In the genomic region with DNA sequence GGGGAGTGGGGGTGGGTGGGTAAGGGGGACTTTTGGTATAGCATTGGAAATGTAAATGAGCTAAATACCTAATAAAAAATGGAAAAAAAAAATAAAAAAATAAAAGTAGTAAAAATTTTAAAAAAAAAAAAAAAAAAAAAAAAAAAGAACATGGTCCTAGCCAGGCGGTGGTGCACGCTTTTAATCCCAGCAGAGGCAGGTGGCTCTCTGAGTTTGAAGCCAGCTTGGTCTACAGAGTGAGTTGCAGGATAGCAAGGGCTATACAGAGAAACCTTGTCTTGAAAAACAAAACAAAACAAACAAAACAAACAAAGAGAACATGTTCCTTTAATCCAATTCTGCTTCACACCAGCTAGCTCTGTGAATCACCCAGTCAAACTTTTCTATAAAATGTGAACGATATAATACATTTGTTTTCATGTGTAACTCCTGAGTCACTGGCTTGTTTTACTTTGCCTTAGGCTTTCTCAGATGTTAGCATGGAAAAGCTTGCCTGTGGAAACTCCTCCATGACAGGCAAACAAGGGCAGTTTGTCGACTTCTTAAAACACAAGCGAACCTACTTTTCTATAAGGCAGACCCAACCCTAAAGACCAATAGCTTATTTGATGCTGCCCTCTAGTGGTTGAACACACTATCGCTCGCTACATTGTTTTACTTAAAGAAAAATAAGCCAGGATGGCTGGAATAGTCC, we compare ENCODE assay signal across 8 mouse cellular contexts.
A peak's percentile ranks its signal among the peaks of the same experiment; 100 is the strongest.
DNase-seq lines count a peak whose midpoint lies in the region; ATAC-seq and TF ChIP-seq lines count a peak whose summit lies in the region.

No protein-coding gene starts in this region.

- H3K4me2 ChIP-seq in lung, embryonic 15.5 days: no peak overlapping the region

- peak; percentile 63 to 68 for DNase-seq in B cell, adult 2 months
- peak; percentile 73 for DNase-seq in ES-E14 (ENCODE audit: low read depth, low spot score)
- DNase-seq in cerebellum, postnatal 10 days: peak; percentile 75 to 88
- DNase-seq in heart, adult 8-10 months (ENCODE audit: low spot score): peak; percentile 71
- peak; percentile 53 to 60 for DNase-seq in kidney, adult 8-10 months
- no peak for DNase-seq in gastrocnemius, adult 8-10 months (ENCODE audit: low spot score in 2 of 2)

- H3K4me3 ChIP-seq in ES-E14 (ENCODE audit: insufficient read depth in 1 of 2, low read depth in 1 of 2, low read length in 2 of 2, poor library complexity in 1 of 2, severe bottlenecking in 1 of 2): no peak overlapping the region
- no peak overlapping the region for H3K4me3 ChIP-seq in lung, embryonic 15.5 days

- in situ Hi-C loops in ES-E14 (cut with MboI; ENCODE audit: low sequenced_read_pairs in 2 of 2, unreplicated experiment in 2 of 2): loop anchor here in 1 of 2 experiments (10.0 kb wide), 2 partner anchors 143 to 243 kb away; no protein-coding TSS in a partner anchor

- no peaks in the 10 kb centered on the region for H3K9me3 ChIP-seq in ES-E14 (ENCODE audit: control insufficient read depth, insufficient read depth, low read depth, low read length)
- no peaks in the 10 kb centered on the region for H3K9me3 ChIP-seq in lung, embryonic 15.5 days

- H3K27me3 ChIP-seq in lung, embryonic 15.5 days: no peaks in the 10 kb centered on the region

- ATAC-seq in lung, embryonic 15.5 days (ENCODE audit: borderline replicate concordance, extremely low read depth, low FRiP score, low TSS enrichment): peak; percentile 67; the same call in 1 of the 2 replicates
- peak; percentile 78 for ATAC-seq in neutrophil, adult 5-6 weeks (ENCODE audit: extremely low read depth, insufficient number of reproducible peaks, low FRiP score, poor library complexity, severe bottlenecking)

- 36% methylated on average over 7 of the region's 7 CpGs for WGBS in lung, embryonic 15.5 days

- H3K36me3 ChIP-seq in ES-E14 (ENCODE audit: control insufficient read depth, insufficient read depth, low read length, poor library complexity, severe bottlenecking): no peaks in the 10 kb centered on the region
- H3K36me3 ChIP-seq in lung, embryonic 15.5 days: no peaks in the 10 kb centered on the region

- no peak overlapping the region for H3K9ac ChIP-seq in ES-E14 (ENCODE audit: insufficient read depth, low read depth, low read length, poor library complexity, severe bottlenecking)
- no peak overlapping the region for H3K9ac ChIP-seq in lung, embryonic 15.5 days

- H3K4me1 ChIP-seq in ES-E14 (ENCODE audit: control insufficient read depth in 2 of 2, insufficient read depth in 2 of 2, low read length in 2 of 2, poor library complexity in 1 of 2): no peaks in the 10 kb centered on the region
- H3K4me1 ChIP-seq in lung, embryonic 15.5 days: no peaks in the 10 kb centered on the region

- H3K27ac ChIP-seq in ES-E14 (ENCODE audit: insufficient read depth, low read depth, low read length, poor library complexity, severe bottlenecking): no peak overlapping the region
- H3K27ac ChIP-seq in lung, embryonic 15.5 days: no peak overlapping the region

TF ChIP-seq in ES-E14, 5 proteins besides CTCF, POLR2A, EP300 and RAD21:
- TF ChIP-seq MAFK (IDR thresholded peaks at IDR 0.05; ENCODE audit: insufficient read depth, low read depth, low read length) (no peak), ZC3H11A (IDR thresholded peaks at IDR 0.05; ENCODE audit: borderline replicate concordance, low read depth, low read length) (peak; percentile 91; the same call in 1 of the 2 replicates)

Comparison
In these comparisons a context has a peak if more than half of its experiments do, and no peak if none do; other contexts are left out.
1. DNase-seq: peak in B cell, adult 2 months (2 of 2), ES-E14 (single experiment), cerebellum, postnatal 10 days (2 of 2), heart, adult 8-10 months (single experiment) and kidney, adult 8-10 months (2 of 2); none in gastrocnemius, adult 8-10 months (0 of 2).